Mouse (Mus musculus): ENCODE measurements at regions not wholly inside any gene's neighbourhood (a gene's known extent, or its start where the extent isn't known, plus 50 kb on each side); places are given as distances from the start of the nearest gene placed in this dataset.

DNA sequence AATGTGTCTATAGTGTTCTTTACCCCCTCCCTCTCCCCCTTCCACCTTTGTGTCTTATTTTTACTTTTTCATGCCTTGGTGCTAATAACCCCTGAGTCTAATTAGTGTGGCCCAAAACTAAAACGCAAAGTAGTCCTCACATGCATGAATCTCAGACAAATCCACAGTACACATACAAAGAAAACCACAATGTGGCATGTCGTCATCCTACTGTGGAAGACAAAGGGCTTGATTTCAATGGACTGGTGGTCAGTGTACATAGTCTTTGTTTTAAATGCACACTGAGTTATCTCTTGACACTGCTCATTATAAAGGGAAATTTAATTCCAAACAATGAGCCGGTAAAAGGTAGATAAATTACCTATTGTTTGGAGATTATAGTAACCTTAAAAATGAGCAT lies 188.1 kb downstream of the Basp1 start:
- TF ChIP-seq CTCF (conservative IDR thresholded peaks at IDR 0.05; ENCODE audit: low read length) (no peak), POU5F1 (IDR thresholded peaks at IDR 0.05; ENCODE audit: borderline replicate concordance, low read length) (no peak), NANOG (IDR thresholded peaks at IDR 0.05; ENCODE audit: borderline replicate concordance, low read length) (no peak)
